Mouse (Mus musculus) MEL (cell line): Measurements from ENCODE around the gene Il18rap. TPM values are rescaled to one million over a fixed set of nuclear protein-coding genes. Genes with fewer than 3 reads are reported as not detected.
A peak's percentile ranks its signal among the peaks of the same experiment; 100 is the strongest.

Experiments used
- DNase-seq: peaks from one replicate; pipeline ENCODE4 v3.0.0; 2011; ENCODE audit warnings: low read depth, low spot score
- H3K27ac ChIP-seq: 2 replicates; pipeline ENCODE4 v1.5.1; 2012; ENCODE audit warnings: low read depth, mild to moderate bottlenecking, control low read depth, low read length, moderate library complexity; ENCODE audit not compliant: control insufficient read depth
- H3K27me3 ChIP-seq, 2 experiments: fragments of 150-350 bp in 1 of 2; sonication (generic) in 1 of 2; 2 replicates each; pipeline ENCODE4 v1.6.1; 2012; ENCODE audit warnings: low read length in 2 of 2, mild to moderate bottlenecking in 2 of 2, improper control_type of control experiment in 1 of 2, moderate library complexity in 1 of 2; ENCODE audit not compliant: insufficient read depth in 2 of 2, control insufficient read depth in 1 of 2
- H3K36me3 ChIP-seq, 2 experiments: 2 replicates each; pipeline ENCODE4 v1.6.1; 2012 to 2014; ENCODE audit warnings: low read length in 2 of 2, improper control_type of control experiment in 1 of 2, inconsistent platforms in 1 of 2, mild to moderate bottlenecking in 1 of 2; ENCODE audit not compliant: insufficient read depth in 2 of 2, control insufficient read depth in 1 of 2
- H3K4me1 ChIP-seq, 2 experiments: fragments of 150-350 bp in 1 of 2; sonication (generic) in 1 of 2; 2 replicates each; pipeline ENCODE4 v1.6.1; 2012; ENCODE audit warnings: low read length in 2 of 2, improper control_type of control experiment in 1 of 2, mild to moderate bottlenecking in 1 of 2; ENCODE audit not compliant: insufficient read depth in 2 of 2, control insufficient read depth in 1 of 2
- H3K4me3 ChIP-seq, 2 experiments: fragments of 150-350 bp in 1 of 2; sonication (generic) in 1 of 2; 2 replicates each; pipeline ENCODE4 v1.5.1; 2012; ENCODE audit warnings: low read depth in 2 of 2, low read length in 2 of 2, mild to moderate bottlenecking in 2 of 2, moderate library complexity in 2 of 2, control low read depth in 1 of 2, improper control_type of control experiment in 1 of 2; ENCODE audit not compliant: control insufficient read depth in 1 of 2, insufficient read depth in 1 of 2
- H3K79me2 ChIP-seq: 2 replicates; pipeline ENCODE4 v1.6.1; 2012; ENCODE audit warnings: mild to moderate bottlenecking, low read length, moderate library complexity; ENCODE audit not compliant: control insufficient read depth, poor library complexity, insufficient read depth
- H3K9ac ChIP-seq: 2 replicates; pipeline ENCODE4 v1.6.1; 2012; ENCODE audit warnings: low read depth, mild to moderate bottlenecking, control low read depth, low read length, moderate library complexity; ENCODE audit not compliant: control insufficient read depth, poor library complexity, severe bottlenecking
- H3K9me3 ChIP-seq: fragments of 150-350 bp; sonication (generic); replicated peaks from 2 replicates; pipeline ENCODE4 v1.6.1; 2012; ENCODE audit warnings: mild to moderate bottlenecking, low read length, improper control_type of control experiment, moderate library complexity; ENCODE audit not compliant: insufficient read depth
- BHLHE40 ChIP-seq: IDR thresholded peaks from 2 replicates; pipeline ENCODE4 v1.6.1; 2012; ENCODE audit warnings: low read depth, mild to moderate bottlenecking, inconsistent platforms, low read length, improper control_type of control experiment, borderline replicate concordance
- CHD1 ChIP-seq: IDR thresholded peaks from 2 replicates; pipeline ENCODE4 v1.6.1; 2012; ENCODE audit warnings: low read depth, mild to moderate bottlenecking, inconsistent platforms, low read length, improper control_type of control experiment
- CHD2 ChIP-seq: IDR thresholded peaks from 2 replicates; pipeline ENCODE4 v1.6.1; 2011; ENCODE audit warnings: low read length, improper control_type of control experiment
- CTCF ChIP-seq, 3 experiments: IDR thresholded peaks in 2 of 3; conservative IDR thresholded peaks in 1 of 3; 2 replicates each; pipeline ENCODE4 v1.5.1; 2011 to 2012; ENCODE audit warnings: low read length in 3 of 3, low read depth in 2 of 3, mild to moderate bottlenecking in 2 of 3, improper control_type of control experiment in 1 of 3, inconsistent platforms in 1 of 3, mixed read lengths in 1 of 3, moderate library complexity in 1 of 3; ENCODE audit not compliant: control insufficient read depth in 1 of 3, insufficient read depth in 1 of 3, poor library complexity in 1 of 3, severe bottlenecking in 1 of 3
- EP300 ChIP-seq, 2 experiments: IDR thresholded peaks; 2 replicates each; pipeline ENCODE4 v1.6.1; 2011; ENCODE audit warnings: improper control_type of control experiment in 2 of 2, low read length in 2 of 2, low read depth in 1 of 2, mild to moderate bottlenecking in 1 of 2
- GABPA ChIP-seq: IDR thresholded peaks from 2 replicates; pipeline ENCODE4 v1.6.1; 2012; ENCODE audit warnings: low read depth, mild to moderate bottlenecking, inconsistent platforms, low read length, improper control_type of control experiment, moderate library complexity
- GATA1 ChIP-seq: IDR thresholded peaks from 2 replicates; pipeline ENCODE4 v1.6.1; 2011; ENCODE audit warnings: low read depth, low read length, improper control_type of control experiment
- HCFC1 ChIP-seq: IDR thresholded peaks from 2 replicates; pipeline ENCODE4 v1.6.1; 2012; ENCODE audit warnings: low read depth, mild to moderate bottlenecking, inconsistent platforms, low read length, improper control_type of control experiment, moderate library complexity
- JUND ChIP-seq: IDR thresholded peaks from 2 replicates; pipeline ENCODE4 v1.6.1; 2011; ENCODE audit warnings: low read depth, mild to moderate bottlenecking, improper control_type of control experiment, low read length
- KAT2A ChIP-seq: conservative IDR thresholded peaks from 2 replicates; pipeline ENCODE4 v1.6.1; 2012; ENCODE audit warnings: low read depth, low read length, improper control_type of control experiment, inconsistent platforms
- MYB ChIP-seq: IDR thresholded peaks from 2 replicates; pipeline ENCODE4 v1.6.1; 2011; ENCODE audit warnings: mild to moderate bottlenecking, low read depth, low read length, improper control_type of control experiment
- MYC ChIP-seq: IDR thresholded peaks from 2 replicates; pipeline ENCODE4 v1.6.1; 2011; ENCODE audit warnings: low read depth, mild to moderate bottlenecking, low read length, improper control_type of control experiment, moderate library complexity
- NELFE ChIP-seq: IDR thresholded peaks from 2 replicates; pipeline ENCODE4 v1.6.1; 2011; ENCODE audit warnings: low read depth, low read length, improper control_type of control experiment
- POLR2AphosphoS2 ChIP-seq: IDR thresholded peaks from 2 replicates; pipeline ENCODE4 v1.6.1; 2011; ENCODE audit warnings: low read length, improper control_type of control experiment
- RCOR1 ChIP-seq: IDR thresholded peaks from 2 replicates; pipeline ENCODE4 v1.6.1; 2012; ENCODE audit warnings: low read depth, mild to moderate bottlenecking, inconsistent platforms, low read length, improper control_type of control experiment
- SIN3A ChIP-seq: IDR thresholded peaks from 2 replicates; pipeline ENCODE4 v1.6.1; 2012; ENCODE audit warnings: low read length, improper control_type of control experiment, inconsistent platforms
- SMC3 ChIP-seq: IDR thresholded peaks from 2 replicates; pipeline ENCODE4 v1.6.1; 2011; ENCODE audit warnings: low read depth, low read length, improper control_type of control experiment
- TAL1 ChIP-seq: IDR thresholded peaks from 2 replicates; pipeline ENCODE4 v1.6.1; 2012; ENCODE audit warnings: mild to moderate bottlenecking, inconsistent platforms, low read length, moderate library complexity, mixed read lengths
- TBP ChIP-seq: IDR thresholded peaks from 2 replicates; pipeline ENCODE4 v1.8.0; 2011; ENCODE audit warnings: low read depth, low read length, improper control_type of control experiment
- TCF12 ChIP-seq: IDR thresholded peaks from 2 replicates; pipeline ENCODE4 v1.6.1; 2014; ENCODE audit warnings: low read depth, mild to moderate bottlenecking, inconsistent platforms, low read length, improper control_type of control experiment, moderate library complexity
- UBTF ChIP-seq: IDR thresholded peaks from 2 replicates; pipeline ENCODE4 v1.6.1; 2012; ENCODE audit warnings: low read depth, mild to moderate bottlenecking, inconsistent platforms, low read length, improper control_type of control experiment, moderate library complexity, borderline replicate concordance; ENCODE audit not compliant: insufficient read depth
- USF2 ChIP-seq, 2 experiments: IDR thresholded peaks; 2 replicates each; pipeline ENCODE4 v1.6.1; 2011 to 2012; ENCODE audit warnings: improper control_type of control experiment in 2 of 2, low read length in 2 of 2, borderline replicate concordance in 1 of 2, inconsistent platforms in 1 of 2, low read depth in 1 of 2, mild to moderate bottlenecking in 1 of 2; ENCODE audit not compliant: insufficient read depth in 1 of 2
- ZC3H11A ChIP-seq: IDR thresholded peaks from 2 replicates; pipeline ENCODE4 v1.6.1; 2012; ENCODE audit warnings: low read depth, mild to moderate bottlenecking, inconsistent platforms, low read length, improper control_type of control experiment
- ZKSCAN1 ChIP-seq: IDR thresholded peaks from 2 replicates; pipeline ENCODE4 v1.6.1; 2012; ENCODE audit warnings: low read depth, mild to moderate bottlenecking, inconsistent platforms, low read length, improper control_type of control experiment, moderate library complexity
- ZMIZ1 ChIP-seq: IDR thresholded peaks from 2 replicates; pipeline ENCODE4 v1.6.1; 2012; ENCODE audit warnings: low read depth, mild to moderate bottlenecking, inconsistent platforms, low read length, improper control_type of control experiment, moderate library complexity
- ZNF384 ChIP-seq: IDR thresholded peaks from 2 replicates; pipeline ENCODE4 v1.6.1; 2012; ENCODE audit warnings: low read depth, mild to moderate bottlenecking, inconsistent platforms, low read length, improper control_type of control experiment
- polyA plus RNA-seq, 2 experiments: library from polyadenylated mRNA; stranded (reverse) in 1 of 2; unstranded in 1 of 2; fragments of >175 nt in 1 of 2; fragments of >200 nt in 1 of 2; gene quantifications; 2 replicates each; pipeline versions ENCODE4 v1.2.1 to v1.2.4; 2012; ENCODE audit warnings: low replicate concordance in 2 of 2, low read depth in 1 of 2; ENCODE audit not compliant: insufficient read length in 2 of 2, insufficient read depth in 1 of 2, missing spikeins in 1 of 2
- total RNA-seq: library from RNA; depleted of rRNA; stranded (reverse); fragments of 300-350 nt; gene quantifications from 2 replicates; pipeline ENCODE4 v1.2.3, GENCODE M21; 2012

Il18rap gene
- total and polyA plus RNA-seq, 3 experiments = not detected

GRCm38 (mm10) chr1:40465477-40466430 lies 49.4 kb upstream of the Il18rap start, which contains the start of gene Il18r1:
TSS of gene Il18r1 (plus strand) at chr1:40465552.
- H3K4me1 ChIP-seq = peaks cover 0 to 4% of the 10 kb centered on the region in 2 experiments; a peak in 1 of 4 replicates
- no peaks in the 10 kb centered on the region for H3K9me3 ChIP-seq
- TF ChIP-seq GABPA = no peak
- no peak for TF ChIP-seq GATA1
- TF ChIP-seq ZKSCAN1 = no peak
- no peak for TF ChIP-seq CHD2
- TF ChIP-seq MYC = no peak
- peak in 2 of 3 experiments; percentile 40 to 50; a peak in 4 of 6 replicates for TF ChIP-seq CTCF (IDR thresholded peaks at IDR 0.05 in 2 of 3, conservative IDR thresholded peaks at IDR 0.05 in 1 of 3; ENCODE audit: control insufficient read depth in 1 of 3, insufficient read depth in 1 of 3, low read depth in 2 of 3, low read length in 3 of 3, poor library complexity in 1 of 3, severe bottlenecking in 1 of 3)
- no peak for TF ChIP-seq HCFC1
- TF ChIP-seq KAT2A = no peak
- no peak for TF ChIP-seq POLR2AphosphoS2
- TF ChIP-seq UBTF = no peak
- no peak for TF ChIP-seq USF2 (IDR thresholded peaks at IDR 0.05; ENCODE audit: borderline replicate concordance in 1 of 2, insufficient read depth in 1 of 2, low read depth in 1 of 2, low read length in 2 of 2)
- TF ChIP-seq BHLHE40 = no peak
- TF ChIP-seq TBP = no peak
- TF ChIP-seq ZMIZ1 = no peak
- TF ChIP-seq TCF12 = no peak
- no peak for TF ChIP-seq RCOR1
- no peak for TF ChIP-seq EP300 (IDR thresholded peaks at IDR 0.05; ENCODE audit: low read depth in 1 of 2, low read length in 2 of 2)
- TF ChIP-seq TAL1 = no peak
- TF ChIP-seq ZNF384 = peak; percentile 71
- no peak for TF ChIP-seq MYB
- no peak for TF ChIP-seq ZC3H11A
- TF ChIP-seq NELFE = no peak
- peak; percentile 46; the same call in 1 of the 2 replicates for TF ChIP-seq SMC3
- TF ChIP-seq CHD1 = no peak
- no peak for TF ChIP-seq JUND
- no peak for TF ChIP-seq SIN3A
- DNase-seq = no peak
- H3K36me3 ChIP-seq = peaks cover 3 to 18% of the 10 kb centered on the region in 2 experiments
- no peaks in the 10 kb centered on the region for H3K27me3 ChIP-seq
- H3K9ac ChIP-seq = no peak within 1 kb of the TSS
- H3K79me2 ChIP-seq = no peaks in the 10 kb centered on the region
- no peak within 1 kb of the TSS for H3K4me3 ChIP-seq
- H3K27ac ChIP-seq = no peak within 1 kb of the TSS
